Mouse (Mus musculus) cerebellum, adult 2 months (tissue): Measurements from ENCODE around the gene Hoxa4. TPM values are rescaled to one million over a fixed set of nuclear protein-coding genes. Genes with fewer than 3 reads are reported as not detected.

ENCODE experiments used
- DNase-seq, 2 experiments: peaks; one replicate each; pipeline ENCODE4 v3.0.0; 2021
- H3K27ac ChIP-seq: fragments of 200-500 bp; 2 replicates; pipeline ENCODE4 v1.5.1; 2012; ENCODE audit warnings: low read length, control low read depth, inconsistent platforms; ENCODE audit not compliant: insufficient read depth
- H3K27me3 ChIP-seq: fragments of 200-500 bp; 2 replicates; pipeline ENCODE4 v1.6.1; 2012; ENCODE audit warnings: inconsistent platforms, mild to moderate bottlenecking, low read length, moderate library complexity; ENCODE audit not compliant: control insufficient read depth, insufficient read depth
- H3K4me1 ChIP-seq: fragments of 200-500 bp; 2 replicates; pipeline ENCODE4 v1.6.1; 2011; ENCODE audit warnings: low read length; ENCODE audit not compliant: control insufficient read depth, insufficient read depth
- H3K4me3 ChIP-seq: fragments of 200-500 bp; replicated peaks from 2 replicates; pipeline ENCODE3; 2011; ENCODE audit warnings: mild to moderate bottlenecking, low read depth, low read length, control low read depth; ENCODE audit not compliant: insufficient read depth
- CTCF ChIP-seq: fragments of 200-500 bp; IDR thresholded peaks from 2 replicates; pipeline ENCODE4 v1.5.1; 2011; ENCODE audit warnings: low read depth, mild to moderate bottlenecking, control low read depth, low read length, moderate library complexity, borderline replicate concordance; ENCODE audit not compliant: insufficient read depth
- POLR2A ChIP-seq: fragments of 200-500 bp; IDR thresholded peaks from 2 replicates; pipeline ENCODE4 v1.6.1; 2011; ENCODE audit warnings: low read length, control low read depth, borderline replicate concordance; ENCODE audit not compliant: insufficient read depth
- WGBS: fragments of 180-500 bp; shearing (Covaris S2); methylation state at CpG from one replicate; pipeline ENCODE4 v1.1.7; 2018; 5-methylcytosine and 5-hydroxymethylcytosine counted together
- polyA plus RNA-seq: library from polyadenylated mRNA; depleted of rRNA; stranded (reverse); fragments of >200 nt; gene quantifications from 2 replicates; pipeline ENCODE4 v1.2.3, GENCODE M21; 2012

Hoxa4 gene
- polyA plus RNA-seq, 1 experiment, result 5.1 TPM

GRCm38 (mm10) chr6:52159979-52160378 lies 31.6 kb downstream of the Hoxa4 start:
- WGBS, result 6% methylated on average over 9 of the region's 9 CpGs
- Histone ChIP-seq H3K4me3 (no peak overlapping the region), H3K27ac (no peak overlapping the region), H3K4me1 (no peaks in the 10 kb centered on the region; the same call in 1 of the 2 replicates), H3K27me3 (peaks cover 23% of the 10 kb centered on the region; the same call in 1 of the 2 replicates)
- no peak for DNase-seq
- no peak for TF ChIP-seq CTCF
- no peak for TF ChIP-seq POLR2A

GRCm38 (mm10) chr6:52159164-52159761 lies 32.3 kb downstream of the Hoxa4 start:
- H3K4me3 ChIP-seq, result no peak overlapping the region
- H3K27me3 ChIP-seq, result peaks cover 20% of the 10 kb centered on the region; the same call in 1 of the 2 replicates
- H3K4me1 ChIP-seq, result no peaks in the 10 kb centered on the region; the same call in 1 of the 2 replicates
- WGBS, result 5% methylated on average over 12 of the region's 12 CpGs
- no peak for TF ChIP-seq CTCF
- no peak for TF ChIP-seq POLR2A
- no peak overlapping the region for H3K27ac ChIP-seq
- DNase-seq, result no peak

GRCm38 (mm10) chr6:52158276-52159051 lies 33.1 kb downstream of the Hoxa4 start, which contains the start of gene Hoxa1:
TSS of gene Hoxa1 (minus strand) at chr6:52158317.
- Histone ChIP-seq H3K27me3 (peaks cover 16% of the 10 kb centered on the region; the same call in 1 of the 2 replicates), H3K4me3 (no peak within 1 kb of the TSS), H3K27ac (no peak within 1 kb of the TSS), H3K4me1 (no peaks in the 10 kb centered on the region; the same call in 1 of the 2 replicates)
- WGBS, result 1% methylated on average over 55 of the region's 55 CpGs
- no peak for TF ChIP-seq POLR2A
- no peak for TF ChIP-seq CTCF
- no peak for DNase-seq

GRCm38 (mm10) chr6:52157466-52158275 lies 33.9 kb downstream of the Hoxa4 start:
- Histone ChIP-seq H3K4me1 (no peaks in the 10 kb centered on the region; the same call in 1 of the 2 replicates), H3K27ac (no peak overlapping the region), H3K4me3 (no peak overlapping the region), H3K27me3 (peaks cover 11% of the 10 kb centered on the region; the same call in 1 of the 2 replicates)
- no peak for TF ChIP-seq CTCF
- TF ChIP-seq POLR2A, result no peak
- no peak for DNase-seq
- WGBS, result 2% methylated on average over 32 of the region's 32 CpGs

- Histone ChIP-seq H3K27ac (no peak overlapping the region), H3K27me3 (peaks cover 11% of the 10 kb centered on the region; the same call in 1 of the 2 replicates), H3K4me3 (no peak overlapping the region), H3K4me1 (no peaks in the 10 kb centered on the region; the same call in 1 of the 2 replicates)
- no peak for DNase-seq
- TF ChIP-seq CTCF (no peak), POLR2A (no peak)
- 3% methylated on average over 20 of the region's 20 CpGs for WGBS
Measured at GRCm38 (mm10) chr6:52156551-52157200, 34.9 kb downstream of the Hoxa4 start.

- TF ChIP-seq POLR2A, result no peak
- no peak for TF ChIP-seq CTCF
- H3K4me1 ChIP-seq, result no peaks in the 10 kb centered on the region; the same call in 1 of the 2 replicates
- H3K27me3 ChIP-seq, result peaks cover 13% of the 10 kb centered on the region; the same call in 1 of the 2 replicates
- H3K27ac ChIP-seq, result no peak overlapping the region
- H3K4me3 ChIP-seq, result no peak overlapping the region
- no peak for DNase-seq
- WGBS, result 37% methylated on average over 3 of the region's 3 CpGs
Measured at GRCm38 (mm10) chr6:52155471-52155870, 36.1 kb downstream of the Hoxa4 start.

- Histone ChIP-seq H3K4me3 (no peak overlapping the region), H3K4me1 (no peaks in the 10 kb centered on the region; the same call in 1 of the 2 replicates), H3K27me3 (peaks cover 12% of the 10 kb centered on the region; the same call in 1 of the 2 replicates), H3K27ac (no peak overlapping the region)
- 13% methylated on average over 5 of the region's 5 CpGs for WGBS
- no peak for DNase-seq
- TF ChIP-seq CTCF, result no peak
- TF ChIP-seq POLR2A, result no peak
Measured at GRCm38 (mm10) chr6:52154044-52154443, 37.5 kb downstream of the Hoxa4 start.
